Mouse (Mus musculus) midbrain, embryonic 12.5 days (tissue): ENCODE measurements at regions not wholly inside any gene's neighbourhood (a gene's known extent, or its start where the extent isn't known, plus 50 kb on each side); places are given as distances from the start of the nearest gene placed in this dataset.

Experiments
- ATAC-seq: fragments of 200-750 bp; cut with Nextera tagmentation; 2 replicates; pipeline ENCODE4 v1.8.0; 2017; ENCODE audit warnings: low read depth, moderate TSS enrichment, moderate library complexity; ENCODE audit not compliant: low FRiP score
- H3K27ac ChIP-seq: fragments of 300-500 bp; sonication (generic); replicated peaks from 2 replicates; pipeline ENCODE4 v1.5.1; 2016; ENCODE audit warnings: mild to moderate bottlenecking
- H3K27me3 ChIP-seq: fragments of 300-500 bp; sonication (generic); 2 replicates; pipeline ENCODE4 v1.6.1; 2016; ENCODE audit warnings: mild to moderate bottlenecking
- H3K36me3 ChIP-seq: fragments of 300-500 bp; sonication (generic); 2 replicates; pipeline ENCODE4 v1.6.1; 2016
- H3K4me1 ChIP-seq: fragments of 300-500 bp; sonication (generic); 2 replicates; pipeline ENCODE4 v1.6.1; 2016
- H3K4me2 ChIP-seq: fragments of 300-500 bp; sonication (generic); replicated peaks from 2 replicates; pipeline ENCODE4 v1.6.1; 2016; ENCODE audit warnings: mild to moderate bottlenecking, moderate library complexity
- H3K4me3 ChIP-seq: fragments of 300-500 bp; sonication (generic); 2 replicates; pipeline ENCODE4 v1.5.1; 2016; ENCODE audit warnings: mild to moderate bottlenecking
- H3K9ac ChIP-seq: fragments of 300-500 bp; sonication (generic); replicated peaks from 2 replicates; pipeline ENCODE4 v1.6.1; 2016; ENCODE audit warnings: mild to moderate bottlenecking, moderate library complexity
- H3K9me3 ChIP-seq: fragments of 300-500 bp; sonication (generic); 2 replicates; pipeline ENCODE4 v1.6.1; 2016; ENCODE audit warnings: mild to moderate bottlenecking
- whole genome bisulfite sequencing: fragments of 180-500 bp; shearing (Covaris S2); methylation state at CpG from one replicate; pipeline ENCODE4 v1.1.7; 2016; 5-methylcytosine and 5-hydroxymethylcytosine counted together

DNA sequence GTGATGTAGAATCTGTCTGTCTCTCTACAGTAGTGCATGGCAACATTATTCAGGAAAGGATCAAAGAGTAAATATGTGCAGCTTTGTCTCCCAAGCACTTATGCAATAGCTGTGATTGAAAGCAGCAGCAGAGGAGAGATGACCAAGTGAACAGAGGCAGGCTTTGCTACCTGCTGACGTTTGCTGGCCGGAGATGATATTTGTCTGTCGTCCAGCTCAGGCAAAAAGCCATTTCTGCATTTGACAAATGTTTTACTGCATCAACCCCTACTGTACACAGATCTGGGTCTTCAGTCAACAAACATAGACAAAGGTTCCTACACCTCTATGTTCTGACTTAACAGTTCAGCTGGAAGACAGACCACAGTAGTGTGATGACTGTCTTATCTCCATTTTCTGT is 166.3 kb upstream of the Ctbp2 start:
- no peaks in the 10 kb centered on the region for H3K9me3 ChIP-seq
- no peaks in the 10 kb centered on the region for H3K36me3 ChIP-seq
- WGBS: 85% methylated on average over 3 of the region's 3 CpGs
- no peaks in the 10 kb centered on the region for H3K4me1 ChIP-seq
- no peak overlapping the region for H3K27ac ChIP-seq
- no peaks in the 10 kb centered on the region for H3K27me3 ChIP-seq
- H3K4me2 ChIP-seq: no peak overlapping the region
- H3K9ac ChIP-seq: no peak overlapping the region
- ATAC-seq: no peak
- H3K4me3 ChIP-seq: no peak overlapping the region

DNA sequence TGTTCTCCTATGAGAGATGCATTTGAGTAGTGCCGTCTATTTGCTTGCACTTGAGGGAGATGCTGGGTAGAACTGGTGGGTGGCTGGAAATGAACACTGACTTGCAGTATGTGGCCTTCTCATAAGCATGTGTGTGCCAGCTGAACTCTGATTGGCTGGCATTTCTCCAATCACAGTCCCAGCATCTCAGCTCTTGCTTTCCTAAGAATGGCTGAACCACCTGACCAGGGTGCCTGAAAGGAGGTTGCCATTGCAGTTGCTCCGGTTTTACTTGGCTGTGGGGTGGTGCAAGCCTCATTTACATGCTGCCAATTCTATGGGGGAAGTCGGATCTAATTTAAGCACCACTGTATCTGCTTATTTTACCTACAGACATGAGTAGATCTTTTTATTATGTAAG is 164.1 kb upstream of the Ctbp2 start:
- no peaks in the 10 kb centered on the region for H3K27me3 ChIP-seq
- H3K9ac ChIP-seq: no peak overlapping the region
- 75% methylated on average over 3 of the region's 3 CpGs for WGBS
- H3K36me3 ChIP-seq: no peaks in the 10 kb centered on the region
- ATAC-seq: no peak
- no peaks in the 10 kb centered on the region for H3K4me1 ChIP-seq
- no peak overlapping the region for H3K4me3 ChIP-seq
- H3K27ac ChIP-seq: no peak overlapping the region
- no peak overlapping the region for H3K4me2 ChIP-seq
- H3K9me3 ChIP-seq: no peaks in the 10 kb centered on the region

DNA sequence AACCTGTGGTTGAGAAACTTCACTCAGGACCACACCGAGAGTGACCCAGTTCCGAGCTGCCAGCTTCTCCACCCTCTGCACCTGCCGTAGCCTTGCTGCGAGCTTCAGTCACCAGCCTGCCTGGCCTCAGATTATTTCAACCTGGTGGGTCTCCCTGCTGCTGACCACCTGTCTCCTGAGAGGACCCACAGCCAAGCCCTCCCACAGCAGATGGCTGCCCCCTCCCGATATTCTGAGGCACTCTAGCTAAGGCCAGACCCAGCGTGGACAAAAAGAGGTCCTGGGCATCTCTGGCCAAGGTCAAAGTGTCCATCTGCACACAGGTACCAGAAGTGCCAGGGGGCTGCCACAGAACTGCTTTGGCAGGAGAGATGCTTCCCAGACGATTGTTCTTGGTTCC is 162.7 kb upstream of the Ctbp2 start:
- no peak for ATAC-seq

DNA sequence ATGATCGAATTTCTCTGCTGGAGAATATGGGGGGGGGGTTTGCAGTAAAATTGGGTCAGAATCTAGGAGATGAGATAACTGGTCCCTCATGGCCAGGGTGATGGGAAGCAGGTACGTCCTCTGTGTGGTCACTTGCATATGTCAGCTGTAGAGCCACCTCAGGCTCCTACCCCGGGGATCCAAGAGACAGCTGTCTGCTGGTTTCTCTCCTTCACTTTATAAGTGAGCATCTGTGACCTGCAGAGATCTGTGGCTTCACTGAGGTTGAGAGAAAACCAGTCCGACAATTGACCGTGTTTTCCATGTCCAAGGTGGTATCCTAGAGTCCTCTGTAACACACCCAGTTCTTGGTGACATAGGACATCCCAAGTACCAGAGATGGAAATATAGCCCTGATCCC is 162.1 kb upstream of the Ctbp2 start:
- no peaks in the 10 kb centered on the region for H3K4me1 ChIP-seq
- no peaks in the 10 kb centered on the region for H3K27me3 ChIP-seq
- H3K9me3 ChIP-seq: no peaks in the 10 kb centered on the region
- H3K36me3 ChIP-seq: no peaks in the 10 kb centered on the region
- H3K9ac ChIP-seq: no peak overlapping the region
- WGBS: 93% methylated on average over 5 of the region's 5 CpGs
- no peak overlapping the region for H3K4me2 ChIP-seq
- ATAC-seq: no peak
- H3K4me3 ChIP-seq: no peak overlapping the region
- H3K27ac ChIP-seq: no peak overlapping the region

More for the DNA sequence above, 162.7 kb upstream of the Ctbp2 start:
- no peaks in the 10 kb centered on the region for H3K36me3 ChIP-seq
- no peak overlapping the region for H3K4me3 ChIP-seq
- no peak overlapping the region for H3K4me2 ChIP-seq
- H3K9ac ChIP-seq: no peak overlapping the region
- no peaks in the 10 kb centered on the region for H3K4me1 ChIP-seq
- 89% methylated on average over 7 of the region's 7 CpGs for WGBS
- no peaks in the 10 kb centered on the region for H3K27me3 ChIP-seq
- no peaks in the 10 kb centered on the region for H3K9me3 ChIP-seq
- H3K27ac ChIP-seq: no peak overlapping the region

DNA sequence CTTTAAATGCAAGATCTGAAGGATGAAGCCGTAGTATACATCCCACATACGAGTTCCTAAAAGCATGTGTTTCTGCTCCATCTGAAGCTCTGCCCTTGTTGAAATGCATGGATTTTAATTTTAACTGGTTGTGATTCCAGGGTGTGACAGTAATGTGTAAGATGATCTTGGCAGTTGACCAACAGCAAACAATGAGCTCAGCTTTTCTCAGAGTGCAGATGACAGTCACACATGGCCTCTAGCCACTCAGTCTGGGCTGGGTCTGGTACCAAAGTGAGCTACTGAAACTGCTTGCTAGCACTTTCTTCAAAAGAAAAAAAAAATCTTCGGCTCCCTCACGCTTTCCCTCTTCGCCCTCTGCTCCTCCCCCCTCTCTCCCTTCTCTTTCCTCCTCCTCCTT is 138.0 kb upstream of the Ctbp2 start:
- Histone ChIP-seq H3K9ac (no peak overlapping the region), H3K36me3 (no peaks in the 10 kb centered on the region), H3K4me2 (no peak overlapping the region), H3K9me3 (no peaks in the 10 kb centered on the region), H3K4me1 (no peaks in the 10 kb centered on the region), H3K27me3 (no peaks in the 10 kb centered on the region), H3K4me3 (no peak overlapping the region), H3K27ac (no peak overlapping the region)
- WGBS: 74% methylated on average over 5 of the region's 5 CpGs
- no peak for ATAC-seq

DNA sequence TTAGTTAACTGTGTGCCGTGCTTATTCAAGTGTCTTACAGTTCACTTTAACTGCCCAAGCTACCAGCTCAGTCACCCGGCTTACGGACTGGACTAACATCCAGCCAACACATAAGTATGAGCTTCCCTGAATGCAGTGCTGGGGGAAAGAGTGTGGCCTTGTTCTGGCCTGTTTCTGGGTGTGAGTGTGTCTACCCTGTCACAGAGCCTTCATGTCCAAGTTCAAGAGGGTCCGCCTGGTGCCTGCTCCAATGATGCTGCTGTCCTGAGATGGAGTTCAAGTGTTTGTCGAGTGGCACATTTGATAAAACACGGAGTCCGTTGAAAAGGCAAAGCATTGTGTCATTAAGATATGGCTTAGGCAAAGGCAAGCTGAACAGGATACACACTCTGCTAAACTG is 135.0 kb upstream of the Ctbp2 start:
- no peak overlapping the region for H3K27ac ChIP-seq
- 87% methylated on average over 7 of the region's 7 CpGs for WGBS
- no peaks in the 10 kb centered on the region for H3K9me3 ChIP-seq
- H3K4me1 ChIP-seq: no peaks in the 10 kb centered on the region
- H3K4me2 ChIP-seq: no peak overlapping the region
- no peak overlapping the region for H3K4me3 ChIP-seq
- H3K9ac ChIP-seq: no peak overlapping the region
- no peaks in the 10 kb centered on the region for H3K27me3 ChIP-seq
- H3K36me3 ChIP-seq: no peaks in the 10 kb centered on the region
- no peak for ATAC-seq

DNA sequence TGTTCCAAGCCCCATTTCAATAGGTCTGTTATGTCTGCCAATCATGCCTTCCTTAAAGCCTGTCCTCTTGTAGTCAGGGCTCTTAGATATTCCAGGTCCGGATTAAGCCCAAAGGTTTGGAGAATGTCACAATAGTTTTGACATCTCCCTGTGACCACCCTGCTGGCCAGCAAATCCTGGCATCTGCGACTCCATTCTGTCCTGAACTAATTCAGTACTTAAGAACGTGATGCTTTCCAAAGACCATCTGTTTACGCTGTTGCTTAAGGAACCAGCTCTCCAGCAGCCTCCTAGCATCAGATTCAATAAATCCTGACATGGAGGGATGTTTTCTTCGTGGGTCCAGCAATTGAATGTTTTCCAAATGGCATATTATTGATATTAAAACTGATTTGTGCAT is 132.7 kb upstream of the Ctbp2 start:
- ATAC-seq: no peak
- no peaks in the 10 kb centered on the region for H3K36me3 ChIP-seq
- H3K27ac ChIP-seq: no peak overlapping the region
- no peak overlapping the region for H3K4me2 ChIP-seq
- H3K4me1 ChIP-seq: no peaks in the 10 kb centered on the region
- no peak overlapping the region for H3K4me3 ChIP-seq
- no peaks in the 10 kb centered on the region for H3K27me3 ChIP-seq
- H3K9ac ChIP-seq: no peak overlapping the region
- no peaks in the 10 kb centered on the region for H3K9me3 ChIP-seq
- WGBS: 53% methylated on average over 5 of the region's 5 CpGs

DNA sequence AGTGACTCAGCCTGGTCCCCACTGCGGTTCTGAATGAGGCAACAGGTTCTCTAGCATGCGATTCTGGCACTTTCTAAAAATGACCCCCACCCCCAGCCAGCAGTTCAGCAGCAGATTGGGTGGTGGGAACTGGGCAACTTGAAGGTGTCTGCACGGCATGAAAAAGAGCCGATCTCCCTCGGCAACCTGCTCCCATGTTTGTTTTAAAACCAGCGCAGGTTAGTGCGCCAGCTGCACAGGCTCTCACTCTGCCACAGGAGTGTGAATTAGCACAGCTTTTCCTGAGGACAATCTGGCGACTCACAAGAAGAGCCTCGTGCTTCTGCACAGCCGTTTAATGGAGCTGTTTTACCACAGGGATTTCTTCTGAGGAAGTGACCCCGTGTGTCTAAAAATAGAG is 120.4 kb upstream of the Ctbp2 start:
- Histone ChIP-seq H3K27ac (no peak overlapping the region), H3K9me3 (no peaks in the 10 kb centered on the region), H3K36me3 (no peaks in the 10 kb centered on the region), H3K4me3 (no peak overlapping the region), H3K4me2 (no peak overlapping the region), H3K27me3 (no peaks in the 10 kb centered on the region; the same call in 1 of the 2 replicates), H3K4me1 (no peaks in the 10 kb centered on the region), H3K9ac (no peak overlapping the region)
- no peak for ATAC-seq
- WGBS: 69% methylated on average over 11 of the region's 11 CpGs

DNA sequence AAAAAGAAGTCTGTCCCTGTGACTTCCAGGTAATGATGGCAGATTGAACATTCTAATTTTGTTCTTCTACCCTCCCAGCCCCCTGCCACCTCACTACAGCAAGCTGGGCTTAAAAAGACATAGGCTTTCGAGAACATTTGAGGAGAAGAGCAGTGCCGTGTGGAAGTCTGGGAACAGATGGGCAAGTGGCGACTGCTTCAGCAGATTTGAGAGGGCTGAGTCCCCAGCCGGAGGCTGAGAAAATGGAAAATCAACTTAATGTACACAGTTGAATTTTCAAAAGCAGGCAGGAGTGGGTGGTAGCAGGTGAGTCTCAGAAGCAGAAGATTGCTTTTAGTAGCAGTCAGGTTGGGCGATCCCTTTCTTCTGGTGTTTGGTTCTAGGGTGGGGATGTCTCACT is 110.2 kb upstream of the Ctbp2 start:
- no peaks in the 10 kb centered on the region for H3K36me3 ChIP-seq
- no peaks in the 10 kb centered on the region for H3K9me3 ChIP-seq
- H3K4me2 ChIP-seq: no peak overlapping the region
- no peaks in the 10 kb centered on the region for H3K27me3 ChIP-seq
- no peak overlapping the region for H3K4me3 ChIP-seq
- no peaks in the 10 kb centered on the region for H3K4me1 ChIP-seq
- 85% methylated on average over 5 of the region's 5 CpGs for WGBS
- ATAC-seq: no peak
- H3K9ac ChIP-seq: no peak overlapping the region
- no peak overlapping the region for H3K27ac ChIP-seq

DNA sequence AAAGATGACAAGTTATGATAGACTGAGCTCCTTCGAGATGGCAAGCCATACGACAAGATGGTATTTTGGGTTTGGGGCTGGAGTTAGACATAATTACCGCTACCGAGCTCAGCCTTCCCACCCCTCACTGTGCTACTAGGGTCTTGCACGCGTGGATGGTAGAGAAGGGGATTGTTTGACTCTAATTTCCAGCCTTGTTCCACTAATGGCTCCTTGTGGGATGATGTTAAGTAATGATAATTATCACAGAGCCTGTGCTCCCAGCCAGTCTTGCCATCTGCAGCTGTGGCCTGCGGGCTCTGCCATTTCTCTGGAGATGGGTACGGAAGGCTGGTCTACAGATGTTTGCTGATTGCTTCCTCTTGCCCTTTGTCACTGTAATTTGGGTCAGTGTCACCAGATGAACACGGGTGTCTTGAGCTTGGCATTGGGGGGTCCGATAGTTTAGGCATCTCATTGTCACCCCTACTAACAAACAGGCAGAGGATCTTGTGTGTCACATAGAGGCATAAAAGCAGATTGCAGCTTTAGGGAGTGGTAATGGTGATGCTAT is 108.8 kb upstream of the Ctbp2 start:
- Histone ChIP-seq H3K27ac (no peak overlapping the region), H3K4me3 (no peak overlapping the region), H3K4me1 (no peaks in the 10 kb centered on the region), H3K9me3 (no peaks in the 10 kb centered on the region), H3K9ac (no peak overlapping the region), H3K36me3 (no peaks in the 10 kb centered on the region), H3K4me2 (no peak overlapping the region), H3K27me3 (no peaks in the 10 kb centered on the region)
- 85% methylated on average over 10 of the region's 10 CpGs for WGBS
- ATAC-seq: no peak

DNA sequence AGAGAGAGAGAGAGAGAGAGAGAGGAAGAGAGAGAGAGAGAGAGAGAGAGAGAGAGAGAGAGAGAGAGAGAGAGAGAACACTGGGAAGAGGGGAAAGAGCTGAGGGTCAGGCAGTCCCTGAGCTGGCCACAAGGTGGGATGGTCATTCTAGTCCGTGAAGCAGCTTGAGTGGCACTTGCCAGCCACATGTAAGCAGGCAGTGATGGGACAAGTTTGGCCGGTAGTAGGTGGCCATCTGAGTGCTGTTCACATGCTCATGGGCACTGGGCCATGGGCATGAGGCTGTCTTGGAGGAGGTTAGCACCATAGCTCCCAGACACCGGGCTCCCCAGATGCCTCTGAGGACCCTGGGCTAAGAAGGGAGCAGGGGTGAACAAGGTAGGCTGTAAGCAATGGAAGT is 106.7 kb upstream of the Ctbp2 start:
- Histone ChIP-seq H3K9me3 (no peaks in the 10 kb centered on the region), H3K4me2 (no peak overlapping the region), H3K4me1 (no peaks in the 10 kb centered on the region), H3K36me3 (no peaks in the 10 kb centered on the region), H3K9ac (no peak overlapping the region), H3K27me3 (no peaks in the 10 kb centered on the region), H3K27ac (no peak overlapping the region), H3K4me3 (no peak overlapping the region)
- 67% methylated on average over 3 of the region's 3 CpGs for WGBS
- ATAC-seq: no peak

DNA sequence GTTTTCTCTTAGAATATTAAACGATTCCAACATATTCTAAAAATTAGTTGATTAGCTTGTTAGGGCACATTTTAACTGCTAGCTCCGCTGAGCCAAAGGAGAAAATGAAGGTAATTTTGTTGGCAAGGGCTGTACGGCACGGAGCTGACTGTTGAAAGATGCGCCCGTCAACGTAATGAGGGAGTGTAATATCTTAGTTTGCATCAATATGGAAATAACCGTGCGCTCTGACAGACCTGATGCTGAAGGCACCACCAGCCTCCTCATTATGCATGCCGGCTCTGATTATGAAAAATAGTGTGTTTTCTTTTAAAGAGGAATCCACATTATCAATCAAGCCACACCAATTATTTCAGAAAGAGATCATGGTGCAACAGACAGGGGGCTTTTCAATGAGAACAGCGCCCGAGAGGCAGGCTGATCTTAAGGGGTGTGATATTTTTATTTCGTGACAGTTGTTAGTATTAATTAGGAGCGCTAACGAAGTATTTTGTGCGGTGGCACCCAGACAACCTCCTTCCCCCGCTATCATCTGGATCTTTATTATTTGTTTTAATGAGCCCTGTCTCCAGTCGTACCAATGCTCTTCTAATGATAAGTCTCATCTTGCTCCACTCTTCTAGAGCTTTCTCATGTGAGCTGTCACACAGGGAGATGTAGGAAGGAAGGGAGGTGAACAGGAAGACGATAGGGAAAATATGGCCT is 99.9 kb upstream of the Ctbp2 start:
- Histone ChIP-seq H3K27me3 (no peaks in the 10 kb centered on the region), H3K4me3 (no peak overlapping the region), H3K9me3 (no peaks in the 10 kb centered on the region), H3K4me2 (no peak overlapping the region), H3K9ac (no peak overlapping the region), H3K4me1 (peaks cover 3% of the 10 kb centered on the region; the same call in 1 of the 2 replicates), H3K27ac (no peak overlapping the region), H3K36me3 (no peaks in the 10 kb centered on the region)
- 79% methylated on average over 19 of the region's 19 CpGs for WGBS
- no peak for ATAC-seq

DNA sequence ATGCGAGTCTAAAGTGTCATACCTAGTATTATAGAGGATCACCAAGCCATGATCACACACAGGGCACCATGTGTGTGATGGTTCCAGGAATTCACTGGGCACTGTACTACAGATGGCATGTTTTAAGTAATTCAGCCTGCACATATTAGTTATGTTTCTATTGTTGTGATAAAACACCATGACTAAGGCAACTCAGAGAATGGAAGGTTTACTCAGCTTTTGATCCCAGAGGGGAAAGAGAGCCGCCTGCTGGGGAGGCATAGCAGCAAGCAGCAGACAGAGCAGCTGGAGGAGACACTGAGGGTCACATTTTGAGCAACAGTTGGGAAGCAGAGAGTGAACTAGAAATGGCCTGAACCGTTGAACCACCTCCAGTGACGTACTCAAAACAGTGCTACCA is 88.2 kb upstream of the Ctbp2 start:
- Histone ChIP-seq H3K9ac (no peak overlapping the region), H3K4me2 (no peak overlapping the region), H3K9me3 (no peaks in the 10 kb centered on the region), H3K4me3 (no peak overlapping the region), H3K27me3 (no peaks in the 10 kb centered on the region), H3K27ac (no peak overlapping the region), H3K4me1 (no peaks in the 10 kb centered on the region), H3K36me3 (no peaks in the 10 kb centered on the region)
- ATAC-seq: no peak
- 59% methylated on average over 4 of the region's 4 CpGs for WGBS
